Mouse (Mus musculus): ENCODE data around the gene Dapk1.

The Dapk1 gene

DNA sequence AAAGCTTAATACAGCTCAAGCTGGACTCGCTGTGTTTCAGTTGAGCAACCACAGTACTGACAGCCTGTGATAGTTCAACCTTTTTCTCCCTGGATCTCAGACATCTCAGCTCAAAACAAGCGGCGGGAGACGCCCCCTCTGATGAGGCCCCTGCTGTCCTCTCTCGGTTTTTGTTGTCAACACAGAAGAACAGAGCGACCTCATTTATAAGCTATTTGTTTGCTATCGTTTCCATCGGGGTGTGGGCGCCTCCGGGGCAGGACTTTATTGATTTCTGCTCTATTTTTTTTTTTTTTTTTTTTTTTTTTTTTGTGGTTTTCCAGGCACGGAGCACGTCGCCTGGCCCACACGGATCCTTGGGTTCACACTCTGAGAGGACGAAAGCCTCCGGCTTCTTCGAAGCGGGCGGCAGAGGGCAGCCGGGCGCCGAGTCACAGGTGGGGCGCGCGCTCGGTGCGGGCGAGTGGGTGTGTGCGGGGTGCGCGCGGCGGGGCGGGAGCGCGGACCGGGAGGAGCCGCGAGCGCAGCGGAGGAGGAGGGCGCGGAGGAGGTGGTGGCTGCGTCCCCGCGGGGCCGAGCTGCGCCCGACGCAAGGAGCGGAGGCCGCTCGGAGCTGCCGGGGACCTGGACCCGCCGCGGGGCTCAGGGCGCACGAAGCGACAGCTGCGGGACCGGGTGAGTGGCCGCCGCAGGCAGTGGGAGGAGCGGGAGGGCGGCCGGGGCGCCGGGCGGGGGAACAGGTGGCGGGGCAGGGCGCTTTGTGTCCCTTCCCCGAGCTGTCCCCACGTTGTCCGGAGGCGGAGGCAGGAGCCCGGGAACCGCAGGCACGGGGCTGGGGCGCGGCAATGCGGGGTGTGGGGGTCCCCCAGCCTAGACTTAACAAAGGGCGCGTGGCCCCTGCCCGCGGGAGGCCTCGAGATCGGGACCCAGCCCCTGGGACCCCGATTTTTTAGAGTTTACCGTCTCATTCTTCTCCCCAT lies at the start of gene Dapk1:
Dapk1 (plus strand) TSS at position 512 of the 980 bp plus-strand sequence.
- ChIA-PET CTCF (interaction anchor here (0.5 to 1.7 kb wide), 15 partner anchors 9 to 746 kb away, joined by 3 to 9 read pairs (median 4); no protein-coding TSS in a partner anchor), POLR2A (interaction anchor here (0.6 to 2.6 kb wide), 29 partner anchors 9 to 453 kb away, joined by 3 to 13 read pairs (median 4); no protein-coding TSS in a partner anchor)

DNA sequence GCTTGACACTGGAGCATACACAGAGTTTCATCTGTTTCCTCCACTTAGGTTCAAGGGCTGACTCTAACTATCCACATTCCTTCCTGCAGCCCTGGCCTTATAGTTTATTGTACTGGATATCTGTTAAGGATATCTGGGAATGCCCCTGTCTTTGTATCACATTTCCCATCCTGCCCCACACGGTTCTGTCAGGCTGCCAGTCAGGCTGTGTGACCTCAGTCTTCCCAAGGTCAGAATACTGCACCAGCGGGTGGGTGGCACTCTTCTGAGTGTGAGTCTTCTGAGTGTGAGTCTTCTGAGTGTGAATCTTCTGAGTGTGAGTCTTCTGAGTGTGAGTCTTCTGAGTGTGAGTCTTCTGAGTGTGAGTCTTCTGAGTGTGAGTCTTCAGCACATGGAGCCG lies 48.4 kb upstream of the Dapk1 start:
- POLR2A ChIA-PET, result interaction anchor here in 1 of 4 experiments (1.4 kb wide), 1 partner anchor 10 kb away, joined by 4 read pairs; no protein-coding TSS in a partner anchor
- CTCF ChIA-PET, result no interaction called here

DNA sequence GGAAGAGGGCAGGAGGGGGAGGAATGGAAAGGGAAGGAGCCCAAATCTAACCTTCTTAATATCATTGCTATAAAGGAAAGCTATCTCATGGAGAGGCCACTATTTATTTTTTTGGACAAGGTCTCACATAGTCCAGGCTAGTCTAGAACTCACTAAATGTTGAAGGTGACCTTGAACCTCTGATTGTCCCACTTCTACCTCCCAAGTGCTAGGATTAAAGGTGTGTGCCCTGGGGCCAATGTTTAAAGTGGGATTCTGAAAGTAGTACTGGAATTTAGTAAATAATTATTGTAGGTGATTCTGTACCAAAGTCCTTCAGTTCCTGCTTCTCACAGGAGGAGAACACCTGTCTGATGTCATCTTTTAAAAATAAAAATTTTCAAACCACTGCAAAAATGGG lies 45.3 kb upstream of the Dapk1 start:
- ChIA-PET CTCF (no interaction called here), POLR2A (interaction anchor here in 1 of 4 experiments (0.7 kb wide), 1 partner anchor 132 kb away, joined by 3 read pairs; no protein-coding TSS in a partner anchor)

DNA sequence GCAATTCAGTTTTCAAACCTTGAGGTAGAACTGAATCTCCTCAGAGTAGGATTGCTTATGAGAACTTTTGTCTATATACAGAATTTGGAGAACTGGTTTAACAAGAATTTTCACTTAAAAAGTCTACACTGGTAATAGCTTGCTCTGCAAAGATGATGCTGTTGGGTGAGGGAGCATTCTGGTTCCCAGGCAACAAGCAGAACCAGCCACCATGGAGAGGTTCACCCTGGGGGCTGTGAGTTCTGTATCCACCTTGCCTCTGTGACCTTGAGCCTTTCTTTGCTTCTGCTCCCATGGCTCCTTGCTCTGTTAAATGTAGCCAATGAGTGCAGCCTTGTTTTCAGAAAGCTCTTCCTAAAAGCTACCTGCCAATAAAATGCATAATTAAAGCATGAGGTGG lies 44.8 kb upstream of the Dapk1 start:
- CTCF ChIA-PET, result no interaction called here
- POLR2A ChIA-PET, result interaction anchor here in 1 of 4 experiments (0.7 kb wide), 1 partner anchor 132 kb away, joined by 3 read pairs; no protein-coding TSS in a partner anchor

DNA sequence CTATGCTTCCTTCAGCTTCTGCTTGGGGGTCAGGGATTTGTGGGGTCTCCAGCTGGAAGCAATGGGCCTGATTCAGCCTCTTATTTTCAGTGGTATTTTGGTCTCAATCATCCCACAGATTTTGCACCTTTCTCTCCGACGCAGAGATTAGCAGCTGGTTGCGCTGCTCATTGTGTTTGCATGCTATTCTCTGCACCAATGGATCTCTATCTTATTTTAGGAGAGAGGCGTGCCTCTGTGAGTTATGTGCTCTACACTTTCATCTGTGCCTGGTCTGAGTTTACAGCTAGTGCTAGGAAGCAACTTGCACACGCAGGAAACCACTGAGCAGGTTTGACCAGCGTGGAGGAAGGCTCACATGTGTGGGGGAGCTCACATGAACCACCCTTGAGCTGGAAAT lies 37.4 kb upstream of the Dapk1 start:
- ChIA-PET POLR2A (interaction anchor here in 1 of 4 experiments (1.7 kb wide), 1 partner anchor 11 kb away, joined by 4 read pairs; no protein-coding TSS in a partner anchor), CTCF (interaction anchor here in 1 of 4 experiments (0.5 kb wide), 1 partner anchor 32 kb away, joined by 3 read pairs; no protein-coding TSS in a partner anchor)

DNA sequence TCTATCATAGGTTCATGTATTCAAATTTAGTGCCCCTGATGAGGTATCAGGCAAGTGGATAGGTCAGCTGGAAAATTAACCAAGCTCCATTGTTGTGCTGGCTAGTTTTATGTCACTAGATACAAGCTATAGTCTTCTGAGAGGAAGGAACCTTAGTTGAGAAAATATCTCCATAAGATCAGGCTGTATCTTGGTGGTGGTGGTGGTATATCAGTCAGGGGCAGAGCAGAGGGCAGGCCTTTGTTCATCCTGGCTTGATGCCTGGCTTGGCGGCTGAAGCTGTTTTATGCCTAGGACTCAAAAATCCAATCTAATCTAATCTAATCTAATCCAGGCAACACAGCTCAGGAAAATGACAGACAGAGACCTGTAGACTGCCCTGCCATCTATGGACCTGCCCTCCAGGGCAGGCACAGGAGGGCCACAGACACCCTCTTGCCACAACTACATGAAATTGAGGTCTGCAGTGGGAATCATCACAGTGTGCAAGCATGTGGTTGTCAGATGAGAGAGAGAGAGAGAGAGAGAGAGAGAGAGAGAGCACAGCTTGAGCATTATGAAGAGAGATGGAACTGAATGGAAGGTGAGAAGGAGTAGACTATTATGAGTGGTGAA lies 32.7 kb upstream of the Dapk1 start:
- CTCF ChIA-PET, result no interaction called here
- POLR2A ChIA-PET, result no interaction called here

DNA sequence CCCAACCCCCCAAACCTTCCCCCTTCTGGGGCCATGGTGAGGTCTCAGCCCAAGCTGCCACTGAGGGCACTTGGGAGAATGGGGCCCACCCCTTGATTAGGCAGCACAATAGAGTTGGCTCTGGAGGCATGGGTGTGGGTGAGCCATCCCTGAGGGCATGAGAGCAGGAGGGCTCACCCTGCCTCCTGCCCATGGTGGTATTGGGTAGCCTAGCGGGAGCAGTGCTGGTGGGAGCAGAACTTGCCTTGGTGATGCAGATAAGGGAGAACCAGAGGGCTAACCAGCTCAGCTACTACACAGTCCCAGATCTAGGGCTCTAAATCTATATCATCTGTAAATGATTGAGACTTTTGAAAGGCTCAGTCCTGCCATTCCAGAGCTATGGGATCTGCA lies 32.2 kb upstream of the Dapk1 start:
- ChIA-PET CTCF (no interaction called here), POLR2A (no interaction called here)

DNA sequence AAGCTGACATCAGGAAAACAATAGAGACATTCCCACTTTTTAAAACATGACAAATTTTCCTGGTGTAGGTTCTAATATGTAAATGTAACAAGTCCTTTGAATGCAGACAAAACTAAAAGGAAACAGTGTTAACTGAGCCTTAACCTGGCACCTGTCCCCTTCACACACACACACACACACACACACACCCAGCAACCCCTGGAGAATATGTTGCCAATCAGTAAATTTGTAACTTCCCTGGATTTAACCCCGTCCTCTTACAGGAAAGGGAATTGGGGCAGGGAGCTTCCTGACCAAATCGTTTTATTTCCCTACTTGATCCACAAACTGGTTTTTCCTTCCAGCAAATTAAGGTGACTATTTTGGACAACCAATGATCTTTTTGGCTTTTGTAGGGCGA lies 28.2 kb upstream of the Dapk1 start:
- CTCF ChIA-PET, result no interaction called here

DNA sequence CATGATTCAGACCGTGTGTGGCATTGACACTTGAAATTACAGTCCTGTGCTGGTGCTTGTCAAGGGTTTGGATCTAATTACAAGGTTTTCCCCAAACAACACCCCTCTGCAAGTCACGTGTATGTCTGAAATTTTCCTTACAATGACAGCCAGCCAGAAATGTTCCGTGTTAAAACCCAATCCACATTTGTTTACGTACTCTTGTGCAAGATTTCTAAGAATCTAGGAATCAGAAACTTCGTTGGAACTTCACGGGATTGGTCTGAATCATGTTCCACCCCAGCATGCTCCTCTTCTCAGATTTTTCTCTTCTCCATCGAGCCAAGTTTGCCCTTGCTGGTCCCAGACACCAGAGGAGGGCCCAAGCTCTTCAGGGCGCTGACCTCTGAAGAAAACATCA lies 27.8 kb upstream of the Dapk1 start:
- CTCF ChIA-PET, result no interaction called here
- POLR2A ChIA-PET, result interaction anchor here in 1 of 4 experiments (0.5 kb wide), 1 partner anchor 92 kb away, joined by 3 read pairs; no protein-coding TSS in a partner anchor

More for the DNA sequence above, 28.2 kb upstream of the Dapk1 start:
- POLR2A ChIA-PET, result interaction anchor here in 1 of 4 experiments (0.5 kb wide), 1 partner anchor 93 kb away, joined by 3 read pairs; no protein-coding TSS in a partner anchor

DNA sequence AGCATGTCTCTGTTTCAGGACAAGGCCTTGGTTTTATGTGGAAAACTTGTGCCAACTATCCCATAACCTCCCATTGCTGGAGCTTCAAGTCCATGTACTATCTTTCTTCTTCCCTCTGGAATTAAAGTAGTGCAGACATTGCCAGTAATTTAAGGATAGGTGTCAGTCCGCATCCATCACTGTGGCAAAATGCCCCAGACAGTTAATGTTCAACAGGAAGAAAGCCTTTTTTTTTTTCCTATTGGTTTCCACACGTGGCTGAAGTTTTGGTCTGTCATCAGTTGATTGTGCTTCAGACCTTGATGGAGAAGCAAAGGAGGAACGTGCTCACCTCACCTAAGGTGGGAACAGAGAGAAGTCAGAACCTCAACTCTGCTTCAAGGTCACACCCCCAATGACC lies 23.2 kb upstream of the Dapk1 start:
- POLR2A ChIA-PET, result interaction anchor here in 1 of 4 experiments (0.8 kb wide), 1 partner anchor 228 kb away, joined by 4 read pairs; no protein-coding TSS in a partner anchor
- CTCF ChIA-PET, result no interaction called here

DNA sequence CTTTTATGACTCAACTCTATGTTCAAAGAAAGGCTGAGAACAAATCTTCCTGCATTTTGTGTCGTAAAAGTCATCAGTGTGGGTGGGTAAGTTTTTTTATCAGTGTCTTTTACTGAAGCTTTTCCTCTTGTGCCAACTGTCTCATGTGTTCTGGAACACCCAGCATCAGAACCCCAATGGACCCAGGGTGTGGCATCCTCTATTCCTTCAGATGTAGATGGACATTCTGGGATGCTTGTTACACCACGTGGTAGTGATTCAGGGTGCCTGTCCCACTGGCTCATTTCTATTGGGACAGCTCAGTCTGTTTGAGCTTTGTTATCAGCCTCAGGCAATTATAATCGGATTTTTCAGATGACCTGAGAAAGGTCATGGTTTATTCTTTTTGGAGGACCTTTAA lies 6.9 kb upstream of the Dapk1 start:
- ChIA-PET CTCF (interaction anchor here in 1 of 4 experiments (1.3 kb wide), 1 partner anchor 143 kb away, joined by 3 read pairs; no protein-coding TSS in a partner anchor), POLR2A (interaction anchor here in 1 of 4 experiments (1.3 kb wide), 1 partner anchor 18 kb away, joined by 3 read pairs; no protein-coding TSS in a partner anchor)

DNA sequence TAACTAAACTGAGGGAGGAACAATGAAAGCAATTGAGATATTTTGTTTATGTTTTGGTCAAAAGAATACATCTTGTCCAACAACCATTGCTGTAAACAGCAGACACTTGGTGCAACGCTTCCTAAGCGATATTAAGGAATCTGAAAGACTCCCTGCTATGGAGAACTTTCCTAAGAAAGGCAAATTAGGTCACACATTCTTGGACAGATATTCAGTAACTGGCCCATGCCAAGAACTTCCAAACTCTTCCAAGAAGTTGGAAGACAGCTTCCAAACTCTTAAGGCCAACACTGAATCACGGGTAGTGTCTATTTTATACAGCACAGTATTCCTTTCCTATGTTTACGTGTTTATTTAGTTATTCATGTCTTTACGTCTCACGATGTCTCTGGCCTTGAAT lies 6.2 kb upstream of the Dapk1 start:
- POLR2A ChIA-PET, result no interaction called here
- CTCF ChIA-PET, result no interaction called here

DNA sequence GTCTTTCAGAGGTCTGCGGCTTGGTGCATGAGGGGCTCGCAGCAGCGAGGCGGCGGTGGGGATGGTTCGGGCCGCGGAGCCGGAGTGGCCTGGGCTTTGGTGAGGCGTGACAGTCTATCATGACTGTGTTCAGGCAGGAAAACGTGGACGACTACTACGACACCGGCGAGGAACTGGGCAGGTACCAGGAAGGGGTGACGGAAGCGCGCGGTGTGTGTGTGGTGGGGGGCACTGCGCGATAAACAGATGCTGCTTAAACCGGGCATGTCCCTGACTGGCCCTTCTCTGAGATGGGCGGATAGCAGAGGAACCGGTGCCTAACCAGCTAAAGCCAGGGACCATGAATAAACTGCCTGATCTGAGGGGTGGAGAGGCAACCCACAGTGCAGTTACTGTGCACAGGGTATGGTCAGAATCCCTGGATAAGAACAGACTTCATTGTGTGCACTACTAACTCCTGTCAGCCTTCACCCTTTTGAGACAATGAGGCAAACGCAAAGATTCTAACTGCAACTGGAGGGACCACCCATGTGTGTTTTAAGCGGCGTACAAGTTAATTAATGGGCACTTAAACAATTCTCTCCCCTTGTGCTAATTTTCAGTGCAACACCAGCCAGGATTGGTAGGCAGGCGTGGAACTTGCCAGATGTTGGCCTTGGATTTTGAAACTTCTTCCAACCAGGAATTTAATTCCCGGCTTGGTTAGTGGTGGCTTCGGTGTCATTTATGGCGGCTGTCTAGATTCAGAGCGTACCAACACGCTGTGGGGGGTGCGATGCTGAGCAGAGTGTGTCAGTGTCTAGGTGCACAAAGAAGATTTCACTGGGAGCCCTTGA lies 887 bp downstream of the Dapk1 start:
- ChIA-PET POLR2A (interaction anchor here in 3 of 4 experiments (0.9 to 2.6 kb wide), 14 partner anchors 8 to 135 kb away, joined by 3 to 13 read pairs (median 5); no protein-coding TSS in a partner anchor), CTCF (interaction anchor here in 3 of 4 experiments (0.6 to 1.7 kb wide), 5 partner anchors 12 to 141 kb away, joined by 3 to 9 read pairs (median 7); no protein-coding TSS in a partner anchor)

DNA sequence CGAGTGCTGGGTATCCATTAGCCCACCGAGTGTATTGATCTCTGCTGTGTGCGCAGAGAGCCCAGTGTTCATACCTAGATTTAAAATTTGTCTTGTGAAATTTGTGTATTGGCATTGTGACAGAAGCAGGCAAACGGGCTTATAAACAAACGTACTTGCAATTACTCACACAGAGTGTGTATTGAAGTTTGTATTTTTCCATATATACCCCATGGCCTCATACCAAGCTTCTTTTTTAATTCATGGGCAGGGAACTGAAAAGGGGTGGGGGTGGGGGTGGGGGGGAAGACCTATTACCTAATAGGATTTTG lies 1.5 kb downstream of the Dapk1 start:
- POLR2A ChIA-PET, result interaction anchor here in 1 of 4 experiments (1.1 to 1.9 kb wide), 2 partner anchors 22 to 79 kb away, joined by 3 to 4 read pairs; no protein-coding TSS in a partner anchor
- CTCF ChIA-PET, result interaction anchor here in 1 of 4 experiments (0.6 kb wide), 1 partner anchor 111 kb away, joined by 7 read pairs; no protein-coding TSS in a partner anchor

DNA sequence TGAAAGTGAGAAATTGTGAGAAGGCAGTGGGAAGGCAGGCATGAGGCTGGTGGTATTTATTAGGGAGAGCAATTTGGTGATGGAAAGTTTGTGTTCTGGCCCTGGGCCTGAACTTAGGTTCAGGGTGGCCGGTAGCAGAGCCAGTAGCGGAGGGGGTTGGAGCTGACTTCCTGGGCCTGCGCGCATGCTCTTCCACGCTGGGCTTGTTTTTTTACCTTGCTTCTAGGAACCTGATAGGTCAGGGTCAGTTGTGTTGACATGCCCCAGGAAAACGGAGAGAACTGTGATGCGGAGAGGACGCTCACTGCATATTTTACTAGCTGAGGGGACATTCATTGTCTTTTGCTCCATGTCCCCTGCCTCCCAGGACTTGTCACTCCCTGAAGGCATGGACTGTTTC lies 5.7 kb downstream of the Dapk1 start:
- CTCF ChIA-PET, result no interaction called here

DNA sequence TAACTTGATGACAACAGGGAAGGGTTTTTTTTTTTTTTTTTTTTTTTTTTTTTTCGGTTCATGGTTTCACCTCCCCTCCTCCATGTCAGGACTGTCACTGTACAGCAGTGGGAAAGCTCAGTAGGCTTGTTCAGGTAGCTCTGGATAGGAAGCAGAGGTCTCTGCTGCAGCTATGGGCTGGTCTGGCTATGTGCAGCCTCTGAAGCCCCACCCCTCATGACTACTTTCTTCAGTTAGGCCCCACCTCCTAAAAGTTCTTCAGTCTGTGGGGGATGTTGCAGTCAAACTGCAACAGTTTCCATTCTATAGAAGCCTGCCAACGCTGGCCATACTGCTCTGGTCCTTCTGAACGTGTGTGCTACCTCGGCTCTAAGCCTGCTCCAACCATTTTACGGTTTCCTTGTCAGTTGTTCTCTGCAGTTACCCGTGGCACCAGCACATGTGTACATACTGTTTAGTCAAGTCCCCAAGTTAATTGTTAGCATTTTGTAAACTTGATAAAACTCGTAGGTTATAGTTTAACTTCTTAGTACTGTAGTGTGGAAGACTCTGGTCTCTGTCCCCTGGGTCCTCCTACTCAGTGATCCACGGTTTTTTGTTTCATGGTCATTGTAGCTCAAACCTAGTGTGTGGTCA lies 6.8 kb downstream of the Dapk1 start:
- ChIA-PET CTCF (no interaction called here), POLR2A (interaction anchor here in 2 of 4 experiments (0.6 to 1.4 kb wide), 3 partner anchors 20 to 128 kb away, joined by 3 read pairs; no protein-coding TSS in a partner anchor)

More for the DNA sequence above, 5.7 kb downstream of the Dapk1 start:
- POLR2A ChIA-PET, result interaction anchor here in 1 of 4 experiments (1.4 kb wide), 1 partner anchor 53 kb away, joined by 3 read pairs; no protein-coding TSS in a partner anchor

DNA sequence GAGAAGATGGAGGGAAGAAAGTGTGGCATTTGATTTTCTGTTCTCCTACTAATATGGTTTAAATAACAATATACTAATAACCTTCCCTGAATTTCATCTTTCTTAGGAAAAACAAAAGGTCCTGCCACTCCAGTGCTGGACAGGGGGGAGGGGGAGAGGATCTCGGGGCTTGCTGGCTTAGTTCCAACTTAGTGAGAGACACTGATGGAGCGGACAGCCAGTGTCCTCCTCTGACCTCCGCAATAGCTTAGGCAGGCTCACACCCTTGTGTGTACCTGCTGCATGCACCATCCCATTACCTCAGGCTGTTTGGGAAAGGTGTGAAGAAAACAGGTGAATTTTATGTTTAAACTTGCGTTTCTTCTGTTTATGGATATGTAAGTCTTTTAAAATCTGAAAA lies 7.5 kb downstream of the Dapk1 start:
- ChIA-PET POLR2A (no interaction called here), CTCF (no interaction called here)

DNA sequence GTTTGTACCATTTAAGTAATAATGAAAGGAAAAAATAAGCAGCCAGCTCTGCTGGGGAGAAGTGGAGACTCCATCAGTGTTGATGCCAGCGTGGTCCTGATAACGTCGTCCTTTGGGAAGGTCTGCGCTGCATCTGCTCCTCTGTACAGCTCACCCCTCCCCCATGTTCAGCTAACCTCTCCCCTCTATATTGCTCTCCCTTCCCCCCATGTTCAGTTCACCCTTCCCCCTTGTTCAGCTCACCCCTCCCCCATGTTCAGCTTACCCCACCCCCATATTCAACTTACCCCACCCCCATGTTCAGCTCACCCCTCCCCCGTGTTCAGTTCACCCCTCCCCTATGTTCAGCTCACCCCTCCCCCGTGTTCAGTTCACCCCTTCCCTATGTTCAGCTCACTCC lies 8.8 kb downstream of the Dapk1 start:
- POLR2A ChIA-PET, result interaction anchor here (0.5 to 2.0 kb wide), 13 partner anchors 8 to 844 kb away, joined by 3 to 13 read pairs (median 5); partner anchors contain the start of gene Dapk1 (in 3 of the 4)
- CTCF ChIA-PET, result interaction anchor here in 3 of 4 experiments (0.6 to 1.4 kb wide), 3 partner anchors 9 to 754 kb away, joined by 3 to 4 read pairs (median 4); partner anchors contain the start of gene Dapk1 (in 1 of the 3)
